Mouse (Mus musculus): ENCODE measurements around the gene Clptm1. TPM values are rescaled to one million over a fixed set of nuclear protein-coding genes. Genes with fewer than 3 reads are reported as not detected.
A peak's percentile ranks its signal among the peaks of the same experiment; 100 is the strongest.

Clptm1 gene
- 93.2 and 109 TPM in 2 replicates for total RNA-seq (2014; rRNA removed)
- 111 and 136 TPM in 2 replicates for polyA plus RNA-seq (2015; fragmentation: Nextera tagmentation; extraction: Ambion mirVana)

- Histone ChIP-seq H3K4me3 (ENCODE audit: low read depth, low read length) (peak within 1 kb of the TSS; percentile 100), H3K27ac (ENCODE audit: low read depth, low read length) (peak within 1 kb of the TSS; percentile 91), H3K27me3 (ENCODE audit: insufficient read depth, low read length) (no peaks in the 10 kb centered on the region), H3K36me3 (ENCODE audit: insufficient read depth) (peaks cover 10% of the 10 kb centered on the region; the same call in 1 of the 2 replicates), H3K4me2 (ENCODE audit: low read depth) (peak within 1 kb of the TSS; percentile 79), H3K4me1 (ENCODE audit: insufficient read depth) (peaks cover 10% of the 10 kb centered on the region), H3K9ac (peak within 1 kb of the TSS; percentile 99), H3K9me3 (ENCODE audit: low read length) (no peaks in the 10 kb centered on the region)
- WGBS: 2% methylated on average over 62 of the region's 63 CpGs
- ATAC-seq: peak; percentile 89
- peak; percentile 99 for DNase-seq
- peak; percentile 67 for TF ChIP-seq CTCF (IDR thresholded peaks at IDR 0.05; ENCODE audit: low read depth)
Measured at GRCm38 (mm10) chr7:19664955-19665841, at the start of gene Clptm1. Gene Clptm1, minus strand, starts transcription at chr7:19665033.

GRCm38 (mm10) chr7:19713598-19713997, 48.8 kb upstream of the Clptm1 start:
- H3K4me3 ChIP-seq (ENCODE audit: low read depth, low read length): no peak overlapping the region
- no peak overlapping the region for H3K27ac ChIP-seq (ENCODE audit: low read depth, low read length)
- peaks cover 40% of the 10 kb centered on the region for H3K36me3 ChIP-seq (ENCODE audit: insufficient read depth)
- TF ChIP-seq CTCF (IDR thresholded peaks at IDR 0.05; ENCODE audit: low read depth): no peak
- DNase-seq (no peak), ATAC-seq (no peak)
- WGBS: 92% methylated on average over 9 of the region's 9 CpGs
- no peaks in the 10 kb centered on the region for H3K27me3 ChIP-seq (ENCODE audit: insufficient read depth, low read length)
- H3K9ac ChIP-seq: no peak overlapping the region
- 0 out of 2 replicates have a peak, but pooled peaks cover 6% of the 10 kb centered on the region for H3K4me1 ChIP-seq (ENCODE audit: insufficient read depth)
- H3K9me3 ChIP-seq (ENCODE audit: low read length): no peaks in the 10 kb centered on the region
- no peak overlapping the region for H3K4me2 ChIP-seq (ENCODE audit: low read depth)

- H3K9me3 ChIP-seq (ENCODE audit: low read length): no peaks in the 10 kb centered on the region
- H3K9ac ChIP-seq: no peak overlapping the region
- no peak for DNase-seq
- no peak overlapping the region for H3K4me3 ChIP-seq (ENCODE audit: low read depth, low read length)
- TF ChIP-seq CTCF (IDR thresholded peaks at IDR 0.05; ENCODE audit: low read depth): peak; percentile 52
- no peak for ATAC-seq
- WGBS: 50% methylated on average over 4 of the region's 4 CpGs
- H3K4me2 ChIP-seq (ENCODE audit: low read depth): no peak overlapping the region
- peaks cover 41% of the 10 kb centered on the region for H3K36me3 ChIP-seq (ENCODE audit: insufficient read depth)
- no peak overlapping the region for H3K27ac ChIP-seq (ENCODE audit: low read depth, low read length)
- H3K4me1 ChIP-seq (ENCODE audit: insufficient read depth): 0 out of 2 replicates have a peak, but pooled peaks cover 6% of the 10 kb centered on the region
- H3K27me3 ChIP-seq (ENCODE audit: insufficient read depth, low read length): no peaks in the 10 kb centered on the region
Measured at GRCm38 (mm10) chr7:19713196-19713595, 48.4 kb upstream of the Clptm1 start.

- TF ChIP-seq CTCF (IDR thresholded peaks at IDR 0.05; ENCODE audit: low read depth): peak; percentile 64
- Histone ChIP-seq H3K9ac (no peak overlapping the region), H3K4me1 (ENCODE audit: insufficient read depth) (0 out of 2 replicates have a peak, but pooled peaks cover 6% of the 10 kb centered on the region), H3K9me3 (ENCODE audit: low read length) (no peaks in the 10 kb centered on the region), H3K27ac (ENCODE audit: low read depth, low read length) (no peak overlapping the region), H3K4me2 (ENCODE audit: low read depth) (no peak overlapping the region), H3K36me3 (ENCODE audit: insufficient read depth) (peaks cover 41% of the 10 kb centered on the region), H3K4me3 (ENCODE audit: low read depth, low read length) (no peak overlapping the region), H3K27me3 (ENCODE audit: insufficient read depth, low read length) (no peaks in the 10 kb centered on the region)
- ATAC-seq (no peak), DNase-seq (no peak)
- 59% methylated on average over 4 of the region's 4 CpGs for WGBS
Measured at GRCm38 (mm10) chr7:19712414-19712813, 47.6 kb upstream of the Clptm1 start.

- Histone ChIP-seq H3K4me3 (ENCODE audit: low read depth, low read length) (no peak overlapping the region), H3K9ac (no peak overlapping the region), H3K9me3 (ENCODE audit: low read length) (no peaks in the 10 kb centered on the region), H3K4me2 (ENCODE audit: low read depth) (no peak overlapping the region), H3K4me1 (ENCODE audit: insufficient read depth) (no peaks in the 10 kb centered on the region), H3K27me3 (ENCODE audit: insufficient read depth, low read length) (no peaks in the 10 kb centered on the region), H3K27ac (ENCODE audit: low read depth, low read length) (no peak overlapping the region), H3K36me3 (ENCODE audit: insufficient read depth) (peaks cover 41% of the 10 kb centered on the region)
- ATAC-seq: no peak
- DNase-seq: no peak
- TF ChIP-seq CTCF (IDR thresholded peaks at IDR 0.05; ENCODE audit: low read depth): no peak
- 93% methylated on average over 10 of the region's 10 CpGs for WGBS
Measured at GRCm38 (mm10) chr7:19710650-19711049, 45.8 kb upstream of the Clptm1 start.

GRCm38 (mm10) chr7:19705271-19705670, 40.4 kb upstream of the Clptm1 start:
- no peak overlapping the region for H3K4me2 ChIP-seq (ENCODE audit: low read depth)

GRCm38 (mm10) chr7:19704475-19704874, 39.6 kb upstream of the Clptm1 start:
- TF ChIP-seq CTCF (IDR thresholded peaks at IDR 0.05; ENCODE audit: low read depth): no peak
- WGBS: 88% methylated on average over 4 of the region's 4 CpGs

More at GRCm38 (mm10) chr7:19705271-19705670, 40.4 kb upstream of the Clptm1 start:
- no peaks in the 10 kb centered on the region for H3K4me1 ChIP-seq (ENCODE audit: insufficient read depth)
- no peak for TF ChIP-seq CTCF (IDR thresholded peaks at IDR 0.05; ENCODE audit: low read depth)
- DNase-seq (no peak), ATAC-seq (no peak)
- no peaks in the 10 kb centered on the region for H3K27me3 ChIP-seq (ENCODE audit: insufficient read depth, low read length)
- no peak overlapping the region for H3K27ac ChIP-seq (ENCODE audit: low read depth, low read length)
- WGBS: 98% methylated on average over 7 of the region's 7 CpGs
- H3K36me3 ChIP-seq (ENCODE audit: insufficient read depth): peaks cover 13% of the 10 kb centered on the region; the same call in 1 of the 2 replicates
- H3K4me3 ChIP-seq (ENCODE audit: low read depth, low read length): no peak overlapping the region
- no peaks in the 10 kb centered on the region for H3K9me3 ChIP-seq (ENCODE audit: low read length)
- H3K9ac ChIP-seq: no peak overlapping the region

More at GRCm38 (mm10) chr7:19704475-19704874, 39.6 kb upstream of the Clptm1 start:
- H3K4me3 ChIP-seq (ENCODE audit: low read depth, low read length): no peak overlapping the region
- no peak for ATAC-seq
- DNase-seq: no peak
- H3K4me2 ChIP-seq (ENCODE audit: low read depth): no peak overlapping the region
- H3K27ac ChIP-seq (ENCODE audit: low read depth, low read length): no peak overlapping the region
- peaks cover 8% of the 10 kb centered on the region; the same call in 1 of the 2 replicates for H3K36me3 ChIP-seq (ENCODE audit: insufficient read depth)
- H3K9ac ChIP-seq: no peak overlapping the region
- no peaks in the 10 kb centered on the region for H3K27me3 ChIP-seq (ENCODE audit: insufficient read depth, low read length)
- no peaks in the 10 kb centered on the region for H3K4me1 ChIP-seq (ENCODE audit: insufficient read depth)
- H3K9me3 ChIP-seq (ENCODE audit: low read length): no peaks in the 10 kb centered on the region
